Mouse (Mus musculus) midbrain, embryonic 10.5 days (tissue): Measurements from ENCODE around the gene Asphd2. TPM values are rescaled to one million over a fixed set of nuclear protein-coding genes. Genes with fewer than 3 reads are reported as not detected.

Experiments used
- DNase-seq: peaks from one replicate; pipeline ENCODE4 v3.0.0-alpha.2; 2017; ENCODE audit warnings: low spot score
- H3K27ac ChIP-seq: fragments of 300-500 bp; sonication (generic); replicated peaks from 2 replicates; pipeline ENCODE4 v1.5.1; 2016; ENCODE audit warnings: mild to moderate bottlenecking
- H3K27me3 ChIP-seq: fragments of 300-500 bp; sonication (generic); 2 replicates; pipeline ENCODE4 v1.6.1; 2016; ENCODE audit warnings: low read depth, mild to moderate bottlenecking; ENCODE audit not compliant: poor library complexity, severe bottlenecking
- H3K36me3 ChIP-seq: fragments of 300-500 bp; sonication (generic); 2 replicates; pipeline ENCODE4 v1.6.1; 2016; ENCODE audit warnings: mild to moderate bottlenecking, moderate library complexity
- H3K4me1 ChIP-seq: fragments of 300-500 bp; sonication (generic); 2 replicates; pipeline ENCODE4 v1.6.1; 2016
- H3K4me3 ChIP-seq: fragments of 300-500 bp; sonication (generic); 2 replicates; pipeline ENCODE4 v1.5.1; 2016; ENCODE audit warnings: mild to moderate bottlenecking, moderate library complexity
- H3K9me3 ChIP-seq: fragments of 300-500 bp; sonication (generic); replicated peaks from 2 replicates; pipeline ENCODE4 v1.6.1; 2016; ENCODE audit warnings: mild to moderate bottlenecking
- WGBS: fragments of 180-500 bp; shearing (Covaris S2); methylation state at CpG from one replicate; pipeline ENCODE4 v1.1.7; 2016; 5-methylcytosine and 5-hydroxymethylcytosine counted together
- polyA plus RNA-seq: library from polyadenylated mRNA; unstranded; fragments of >200 nt; fragmentation: Nextera tagmentation; extraction: Ambion mirVana; gene quantifications from 2 replicates; pipeline ENCODE4 v1.2.1, GENCODE M21; 2016

The Asphd2 gene
- polyA plus RNA-seq, 1 experiment from 2014 or later: 17.7 TPM

DNA sequence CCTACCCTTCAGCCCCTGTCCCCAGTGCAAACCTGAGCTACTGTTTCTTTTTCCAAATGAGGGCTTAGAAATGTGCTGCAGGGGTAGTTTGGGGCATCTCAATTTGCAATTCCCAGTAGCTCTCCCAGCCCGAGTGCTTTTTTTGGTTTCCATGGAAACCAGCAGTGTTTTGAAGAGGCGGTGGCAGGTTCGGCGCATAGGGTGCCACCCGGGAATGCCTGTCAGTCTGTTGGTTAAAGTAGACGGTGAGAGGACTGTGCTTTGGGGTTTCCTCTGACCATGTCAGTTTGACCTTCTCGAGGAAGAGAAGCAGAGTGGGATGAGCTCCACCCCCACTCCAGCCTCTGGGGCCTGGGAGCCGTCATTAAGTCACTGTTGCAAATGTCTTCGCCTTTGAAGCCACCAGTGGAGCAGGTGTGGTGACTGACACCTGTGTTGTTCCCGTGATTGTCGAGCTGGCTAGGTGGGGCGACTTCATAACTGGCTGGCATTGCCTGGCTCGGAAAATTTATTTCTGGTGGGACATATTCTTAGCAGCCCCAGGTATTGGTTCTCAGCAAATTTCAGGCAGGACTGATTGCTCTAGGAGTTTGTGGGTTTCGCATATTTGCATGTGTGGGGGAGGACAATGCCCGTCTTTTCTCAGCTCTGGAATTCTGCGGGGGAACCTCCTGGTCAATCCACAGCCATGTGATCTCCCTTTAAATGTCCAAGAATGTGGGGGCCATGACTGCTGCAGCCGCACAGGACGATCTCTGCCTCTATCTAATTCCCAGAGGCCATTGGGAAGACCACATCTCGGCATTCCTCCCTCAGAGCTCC lies 17.1 kb upstream of the Asphd2 start:
- WGBS: 19% methylated on average over 19 of the region's 19 CpGs
- Histone ChIP-seq H3K9me3 (no peaks in the 10 kb centered on the region; the same call in 1 of the 2 replicates), H3K27ac (peak overlapping the region; percentile 77), H3K4me3 (peak overlapping the region; percentile 35), H3K27me3 (peaks cover 17% of the 10 kb centered on the region; the same call in 1 of the 2 replicates), H3K36me3 (no peaks in the 10 kb centered on the region), H3K4me1 (peaks cover 54% of the 10 kb centered on the region)
- DNase-seq: peak; percentile 72

DNA sequence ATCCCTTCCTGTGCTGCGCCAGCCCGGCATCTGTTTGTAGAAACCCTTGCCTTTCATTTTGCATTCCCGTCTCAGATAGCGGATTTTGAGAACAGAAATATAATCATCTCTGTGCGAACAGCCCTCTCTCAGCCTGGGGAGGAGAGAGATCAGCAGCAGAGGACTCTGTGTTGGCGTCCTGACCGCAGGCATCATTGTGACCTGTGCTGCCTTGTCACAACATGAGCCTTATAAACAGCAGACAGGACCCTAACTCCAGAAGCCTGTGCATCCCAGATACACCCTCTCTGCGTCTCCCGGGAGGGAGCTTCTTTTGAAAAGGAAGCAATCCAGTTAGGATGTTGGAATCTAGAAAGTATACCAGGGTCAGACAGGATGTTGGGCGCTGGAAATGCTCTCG lies 16.4 kb upstream of the Asphd2 start:
- H3K36me3 ChIP-seq: no peaks in the 10 kb centered on the region
- peaks cover 47% of the 10 kb centered on the region for H3K4me1 ChIP-seq
- peak overlapping the region; percentile 35 for H3K4me3 ChIP-seq
- no peaks in the 10 kb centered on the region; the same call in 1 of the 2 replicates for H3K9me3 ChIP-seq
- peaks cover 17% of the 10 kb centered on the region; the same call in 1 of the 2 replicates for H3K27me3 ChIP-seq
- peak overlapping the region; percentile 77 for H3K27ac ChIP-seq
- no peak for DNase-seq
- 41% methylated on average over 11 of the region's 11 CpGs for WGBS

DNA sequence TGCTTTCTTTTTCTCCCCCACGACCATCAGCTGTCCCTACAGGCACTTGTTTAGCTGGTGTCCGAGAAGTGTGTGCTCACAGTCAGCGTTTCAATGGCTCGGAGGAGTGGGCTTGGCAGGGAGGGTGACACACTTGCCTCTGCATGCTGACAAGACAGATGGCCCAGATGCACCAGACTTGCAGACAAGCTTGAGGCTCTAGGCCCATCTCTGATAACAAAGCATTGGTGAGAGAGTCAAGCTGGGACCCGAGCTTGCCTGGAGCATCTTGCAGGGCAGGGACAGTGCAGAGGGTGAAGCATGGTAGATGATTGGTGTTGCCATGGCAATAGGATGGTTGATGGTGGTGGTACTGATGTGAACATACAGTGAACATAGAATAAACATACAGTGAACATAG lies 14.6 kb upstream of the Asphd2 start:
- Histone ChIP-seq H3K27ac (no peak overlapping the region), H3K9me3 (no peaks in the 10 kb centered on the region; the same call in 1 of the 2 replicates), H3K4me3 (no peak overlapping the region)

DNA sequence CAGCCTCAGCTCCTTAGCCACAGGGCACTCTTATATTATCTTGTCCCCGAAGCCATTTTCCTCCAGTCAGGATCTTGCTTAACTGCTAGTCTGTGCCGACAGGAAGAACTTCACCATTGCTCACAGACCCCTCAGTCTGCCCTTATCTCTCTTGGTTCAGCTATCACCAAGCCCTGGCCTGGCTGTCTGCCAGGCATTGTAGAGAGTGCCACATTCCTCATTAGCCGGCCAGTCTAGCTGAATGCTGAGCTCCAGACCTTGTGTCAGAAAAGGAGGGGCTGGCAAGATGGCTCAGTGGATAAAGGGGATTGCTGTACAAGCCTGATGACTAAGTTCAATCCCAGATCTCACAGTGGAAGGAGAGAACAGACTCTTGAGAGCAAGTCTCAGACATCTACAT lies 11.4 kb upstream of the Asphd2 start:
- DNase-seq: no peak
- Histone ChIP-seq H3K27me3 (0 out of 2 replicates have a peak, but pooled peaks cover 8% of the 10 kb centered on the region), H3K27ac (no peak overlapping the region), H3K9me3 (no peaks in the 10 kb centered on the region), H3K36me3 (no peaks in the 10 kb centered on the region), H3K4me3 (no peak overlapping the region), H3K4me1 (peaks cover 20% of the 10 kb centered on the region)
- WGBS: 80% methylated on average over 3 of the region's 3 CpGs

More for the DNA sequence above, 14.6 kb upstream of the Asphd2 start:
- Histone ChIP-seq H3K36me3 (no peaks in the 10 kb centered on the region), H3K4me1 (peaks cover 35% of the 10 kb centered on the region), H3K27me3 (peaks cover 17% of the 10 kb centered on the region; the same call in 1 of the 2 replicates)
- DNase-seq: no peak
- WGBS: 75% methylated on average over 5 of the region's 5 CpGs

DNA sequence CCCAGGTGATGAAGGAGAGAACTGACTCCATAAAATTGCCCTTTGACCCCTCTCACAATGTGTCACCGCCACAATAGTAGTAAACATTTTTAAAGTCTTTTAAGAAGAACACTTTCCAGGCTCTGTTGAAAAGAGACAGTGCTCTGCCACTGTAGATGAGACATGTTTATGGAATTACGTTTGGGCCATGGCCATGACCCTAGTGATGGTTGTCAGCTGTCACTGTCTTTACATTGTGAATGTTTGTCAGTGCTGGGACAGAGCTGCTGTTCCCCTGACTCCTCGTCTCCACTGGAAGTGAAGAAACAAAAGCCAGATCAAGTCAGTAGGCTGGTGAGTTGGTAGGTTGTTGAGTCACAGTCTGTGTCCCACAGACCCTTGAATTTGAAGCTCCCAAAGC lies 7.8 kb upstream of the Asphd2 start:
- WGBS: 73% methylated on average over 3 of the region's 3 CpGs
- no peaks in the 10 kb centered on the region for H3K27me3 ChIP-seq
- peaks cover 7% of the 10 kb centered on the region for H3K4me1 ChIP-seq
- DNase-seq: no peak
- no peak overlapping the region for H3K4me3 ChIP-seq
- no peak overlapping the region for H3K27ac ChIP-seq
- no peaks in the 10 kb centered on the region for H3K9me3 ChIP-seq
- no peaks in the 10 kb centered on the region for H3K36me3 ChIP-seq

DNA sequence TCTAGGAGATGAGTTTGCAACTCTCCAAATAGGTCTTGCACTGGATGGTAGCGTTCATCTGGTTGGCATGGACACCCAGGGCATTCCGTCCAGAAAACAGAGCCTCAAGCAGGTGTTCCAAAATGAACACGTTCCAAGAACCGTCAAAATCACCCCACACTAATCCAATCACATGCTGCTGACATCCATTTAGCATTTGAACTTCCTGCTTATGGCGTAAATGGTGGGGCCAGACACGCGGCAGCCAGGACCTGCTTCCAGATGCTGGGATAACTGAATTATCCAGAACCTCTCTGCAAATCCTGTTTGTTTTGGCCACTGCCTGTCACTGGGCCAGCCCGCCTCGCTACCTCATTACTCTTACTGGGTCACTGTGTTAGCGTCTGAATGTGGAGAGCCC lies 4.6 kb upstream of the Asphd2 start:
- H3K36me3 ChIP-seq: no peaks in the 10 kb centered on the region

DNA sequence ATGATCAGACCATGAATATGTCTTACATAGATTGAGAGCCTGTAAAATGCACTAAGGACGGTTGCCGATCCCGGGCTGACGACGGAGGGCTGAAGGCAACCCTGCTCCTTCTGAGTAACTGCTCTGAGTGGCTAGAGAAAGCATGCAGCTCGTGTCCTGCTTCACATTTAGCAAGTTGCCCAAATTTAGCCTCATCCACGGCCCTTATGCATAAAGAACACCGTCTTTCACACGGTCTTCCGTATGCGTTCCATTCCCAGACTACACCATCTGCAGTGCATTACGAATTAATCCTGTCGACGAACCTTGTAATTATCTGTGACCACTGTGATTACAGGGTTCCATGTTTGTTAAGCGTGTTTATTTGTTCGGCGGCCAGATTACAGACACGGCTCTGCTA lies 1.4 kb upstream of the Asphd2 start:
- Histone ChIP-seq H3K27me3 (peaks cover 40% of the 10 kb centered on the region), H3K9me3 (no peaks in the 10 kb centered on the region), H3K4me3 (no peak overlapping the region), H3K27ac (peak overlapping the region; percentile 93; the same call in 1 of the 2 replicates), H3K36me3 (peaks cover 12% of the 10 kb centered on the region), H3K4me1 (peaks cover 52% of the 10 kb centered on the region)
- WGBS: 85% methylated on average over 18 of the region's 18 CpGs
- no peak for DNase-seq

More for the DNA sequence above, 4.6 kb upstream of the Asphd2 start:
- H3K9me3 ChIP-seq: no peaks in the 10 kb centered on the region
- 0 out of 2 replicates have a peak, but pooled peaks cover 7% of the 10 kb centered on the region for H3K27me3 ChIP-seq
- 84% methylated on average over 10 of the region's 10 CpGs for WGBS
- H3K4me1 ChIP-seq: peaks cover 22% of the 10 kb centered on the region
- H3K4me3 ChIP-seq: no peak overlapping the region
- no peak for DNase-seq
- no peak overlapping the region for H3K27ac ChIP-seq

DNA sequence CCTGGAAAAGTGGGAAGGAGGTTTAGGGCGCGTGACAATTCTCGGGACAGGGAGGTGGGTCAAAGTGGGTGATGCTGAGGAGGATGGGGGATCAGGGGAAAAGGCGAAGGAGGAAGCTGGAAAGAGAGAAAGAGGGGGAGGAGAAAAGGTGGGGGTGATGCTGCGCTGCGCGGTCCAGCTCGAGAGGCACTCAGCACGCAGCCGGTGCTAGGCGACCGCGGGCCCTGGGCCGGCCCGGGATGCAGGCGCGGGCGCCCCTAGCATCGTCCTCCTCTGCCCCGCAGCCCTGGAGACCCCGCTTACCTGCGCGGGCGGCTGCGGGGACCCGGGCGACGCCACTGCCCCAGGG lies 277 bp downstream of the Asphd2 start:
- peaks cover 29% of the 10 kb centered on the region for H3K36me3 ChIP-seq
- peak overlapping the region; percentile 76 for H3K4me3 ChIP-seq
- H3K4me1 ChIP-seq: peaks cover 61% of the 10 kb centered on the region
- H3K27me3 ChIP-seq: peaks cover 43% of the 10 kb centered on the region
- peak overlapping the region; percentile 93 for H3K27ac ChIP-seq
- under 1% methylated on average over 27 of the region's 28 CpGs for WGBS
- no peaks in the 10 kb centered on the region for H3K9me3 ChIP-seq
- no peak for DNase-seq

DNA sequence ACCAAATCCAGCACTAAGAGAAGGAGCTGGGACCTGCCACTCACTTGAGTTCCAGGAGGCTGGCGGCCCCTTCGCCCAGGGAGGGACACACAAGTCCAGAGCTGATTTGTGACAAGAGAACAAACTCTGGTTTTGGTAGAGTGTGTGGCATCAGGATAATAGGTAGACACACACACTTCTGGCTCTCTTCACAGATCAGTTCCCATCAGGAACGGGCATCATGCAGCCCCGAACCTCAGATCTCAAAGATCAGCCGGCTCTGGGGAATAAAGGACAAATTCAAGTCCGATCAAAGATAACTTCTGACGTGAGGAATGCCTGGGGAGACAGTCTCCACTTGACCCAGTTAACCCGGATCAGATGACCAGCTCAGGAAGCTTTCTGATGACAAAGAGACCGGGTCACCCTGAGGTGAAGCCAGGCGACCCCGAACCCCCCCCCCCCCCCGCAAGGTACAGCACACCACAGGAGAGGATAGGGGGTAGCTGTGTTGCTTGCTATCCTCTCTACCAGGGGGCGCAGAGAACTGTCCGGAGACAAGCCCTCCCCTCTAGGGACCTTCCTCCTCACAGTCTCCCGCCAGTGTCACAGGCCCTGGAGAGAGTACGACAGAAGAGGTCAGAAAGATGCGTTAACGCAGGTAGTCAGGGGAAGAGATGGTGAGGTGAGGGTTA lies 788 bp downstream of the Asphd2 start:
- Histone ChIP-seq H3K36me3 (peaks cover 34% of the 10 kb centered on the region), H3K4me3 (peak overlapping the region; percentile 76), H3K27me3 (peaks cover 43% of the 10 kb centered on the region), H3K27ac (peak overlapping the region; percentile 93), H3K9me3 (no peaks in the 10 kb centered on the region), H3K4me1 (peaks cover 63% of the 10 kb centered on the region)
- DNase-seq: no peak
- 6% methylated on average over 18 of the region's 18 CpGs for WGBS

DNA sequence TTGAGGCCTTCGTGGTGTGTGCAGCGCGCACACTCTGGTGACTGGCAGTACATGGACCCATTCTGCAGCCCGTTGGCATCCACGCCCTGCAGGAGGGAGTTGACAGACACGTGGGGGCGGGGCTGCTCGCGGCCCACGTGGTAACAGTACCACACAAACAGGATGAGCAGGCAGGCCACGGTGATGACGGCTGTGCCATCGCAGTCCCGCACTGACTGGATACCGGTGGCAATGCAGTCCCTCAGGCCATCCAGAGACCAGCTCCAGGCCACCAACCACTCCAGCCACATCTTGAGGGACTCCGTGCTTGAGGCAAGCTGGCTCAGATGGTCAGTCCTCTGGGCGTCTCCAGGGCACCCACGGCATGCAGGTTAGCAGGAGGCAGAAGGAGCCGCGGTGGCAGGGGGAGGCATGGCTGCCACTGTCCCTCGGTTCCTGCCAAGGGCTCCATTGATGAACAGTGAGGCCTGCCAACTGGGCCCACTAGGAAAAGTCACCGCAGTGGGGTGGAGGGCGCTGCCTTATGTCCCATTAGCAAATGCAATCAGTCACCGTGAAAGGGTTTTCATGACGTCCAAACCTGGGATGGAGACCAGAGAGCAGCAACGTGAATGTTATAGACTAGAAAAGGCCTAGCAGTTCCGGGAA lies 2.9 kb downstream of the Asphd2 start:
- Histone ChIP-seq H3K4me3 (no peak overlapping the region), H3K27ac (no peak overlapping the region), H3K27me3 (peaks cover 43% of the 10 kb centered on the region), H3K4me1 (peaks cover 67% of the 10 kb centered on the region), H3K9me3 (no peaks in the 10 kb centered on the region), H3K36me3 (peaks cover 52% of the 10 kb centered on the region)
- WGBS: 73% methylated on average over 27 of the region's 27 CpGs
- no peak for DNase-seq

DNA sequence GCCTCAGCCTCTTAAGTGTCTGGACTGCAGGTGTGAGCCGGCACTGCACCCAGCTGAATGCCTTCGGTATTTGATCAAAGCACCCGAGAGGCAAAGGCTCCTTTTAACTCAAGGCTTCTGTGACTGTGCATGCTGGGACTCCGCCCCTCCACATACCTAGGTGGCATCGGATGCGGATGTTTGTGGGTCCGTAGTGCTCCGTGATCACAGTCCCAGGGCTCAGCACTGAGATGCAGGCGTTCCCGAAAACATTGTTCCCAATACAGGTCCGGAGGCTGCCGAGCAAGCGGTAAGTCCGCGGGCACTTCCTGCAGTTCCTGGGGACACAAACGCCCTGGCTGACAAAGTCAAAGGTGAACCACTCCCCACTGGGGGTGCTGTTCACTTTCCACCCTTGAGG lies 3.7 kb downstream of the Asphd2 start:
- WGBS: 61% methylated on average over 16 of the region's 16 CpGs
- DNase-seq: no peak

DNA sequence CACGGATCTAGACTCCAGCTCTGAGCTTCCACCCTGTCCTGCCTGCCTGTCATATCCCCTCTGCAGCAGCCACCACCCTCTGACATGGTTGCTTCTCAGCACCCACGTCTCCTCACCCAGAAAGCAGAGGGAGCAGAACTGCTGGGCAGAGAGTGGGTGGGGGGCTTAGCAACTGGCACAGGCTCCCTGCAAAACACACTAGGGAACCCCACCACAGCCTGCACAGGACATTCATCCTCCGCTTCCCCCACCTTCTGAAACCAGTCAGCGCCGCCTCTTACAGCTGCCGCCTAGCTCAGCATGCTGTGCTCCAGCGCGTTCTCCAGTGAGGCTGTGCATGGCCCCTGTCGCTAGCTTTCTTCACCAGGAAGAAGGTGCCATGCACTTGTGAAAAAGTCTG lies 5.3 kb downstream of the Asphd2 start:
- Histone ChIP-seq H3K36me3 (peaks cover 76% of the 10 kb centered on the region), H3K4me3 (no peak overlapping the region), H3K27me3 (peaks cover 36% of the 10 kb centered on the region), H3K27ac (peak overlapping the region; percentile 38; the same call in 1 of the 2 replicates), H3K4me1 (peaks cover 50% of the 10 kb centered on the region), H3K9me3 (no peaks in the 10 kb centered on the region)
- WGBS: 81% methylated on average over 9 of the region's 9 CpGs
- DNase-seq: no peak

More for the DNA sequence above, 3.7 kb downstream of the Asphd2 start:
- Histone ChIP-seq H3K27me3 (peaks cover 42% of the 10 kb centered on the region), H3K4me3 (no peak overlapping the region), H3K36me3 (peaks cover 60% of the 10 kb centered on the region), H3K4me1 (peaks cover 64% of the 10 kb centered on the region), H3K27ac (no peak overlapping the region), H3K9me3 (no peaks in the 10 kb centered on the region)
